Mouse (Mus musculus) ES-E14 (cell line): ENCODE measurements around the gene Marf1.

Experiments used
- CHD2 ChIP-seq: IDR thresholded peaks from 2 replicates; pipeline ENCODE4 v1.6.1; 2014; ENCODE audit warnings: mild to moderate bottlenecking, low read depth, low read length, inconsistent platforms
- MAFK ChIP-seq: IDR thresholded peaks from 2 replicates; pipeline ENCODE4 v1.6.1; 2014; ENCODE audit warnings: mild to moderate bottlenecking, low read depth, low read length, inconsistent platforms; ENCODE audit not compliant: insufficient read depth
- ZC3H11A ChIP-seq: IDR thresholded peaks from 2 replicates; pipeline ENCODE4 v1.6.1; 2012; ENCODE audit warnings: low read depth, mild to moderate bottlenecking, inconsistent platforms, low read length, borderline replicate concordance
- ZNF384 ChIP-seq: IDR thresholded peaks from 2 replicates; pipeline ENCODE4 v1.6.1; 2012; ENCODE audit warnings: low read depth, low read length, inconsistent platforms

GRCm38 (mm10) chr16:14120941-14121340 is 42.2 kb downstream of the Marf1 start:
- TF ChIP-seq MAFK, result no peak
- no peak for TF ChIP-seq ZC3H11A
- no peak for TF ChIP-seq ZNF384
- no peak for TF ChIP-seq CHD2
